Mouse (Mus musculus) C2C12 (cell line): ENCODE data around the gene Ctbp1. TPM values are rescaled to one million over a fixed set of nuclear protein-coding genes. Genes with fewer than 3 reads are reported as not detected.

Experiments used
- H3K27me3 ChIP-seq: one replicate; pipeline ENCODE4 v1.6.1; 2011; ENCODE audit not compliant: control insufficient read depth, insufficient read depth, insufficient read length
- H3K36me3 ChIP-seq: one replicate; pipeline ENCODE4 v1.6.1; 2011; ENCODE audit not compliant: control insufficient read depth, insufficient read depth
- H3K4me3 ChIP-seq: one replicate; pipeline ENCODE4 v1.5.1; 2011; ENCODE audit warnings: mild to moderate bottlenecking, control low read depth; ENCODE audit not compliant: poor library complexity, insufficient read depth, severe bottlenecking
- H3K79me2 ChIP-seq: one replicate; pipeline ENCODE4 v1.6.1; 2011; ENCODE audit not compliant: control insufficient read depth, insufficient read depth
- H3K79me3 ChIP-seq: one replicate; pipeline ENCODE4 v1.6.1; 2011; ENCODE audit warnings: low read depth, control low read depth
- H3ac ChIP-seq: one replicate; pipeline ENCODE3; 2011; ENCODE audit warnings: low read depth; ENCODE audit not compliant: control insufficient read depth, insufficient read length
- CEBPB ChIP-seq: IDR thresholded peaks from one replicate; pipeline ENCODE4 v1.6.1; 2011; ENCODE audit warnings: low read depth, mild to moderate bottlenecking, control low read depth, moderate library complexity
- CTCF ChIP-seq: IDR thresholded peaks from one replicate; pipeline ENCODE4 v1.5.1; 2011; ENCODE audit not compliant: control insufficient read depth, insufficient read depth, insufficient read length
- FOSL1 ChIP-seq: IDR thresholded peaks from one replicate; pipeline ENCODE4 v1.8.0; 2011; ENCODE audit warnings: mild to moderate bottlenecking, low read length; ENCODE audit not compliant: poor library complexity, insufficient read depth, severe bottlenecking
- MAX ChIP-seq: IDR thresholded peaks from one replicate; pipeline ENCODE4 v1.6.1; 2011; ENCODE audit warnings: mild to moderate bottlenecking, control low read depth
- MYOD1 ChIP-seq: IDR thresholded peaks from one replicate; pipeline ENCODE4 v1.6.1; 2011; ENCODE audit warnings: low read depth; ENCODE audit not compliant: control insufficient read depth, insufficient read length
- MYOG ChIP-seq: IDR thresholded peaks from one replicate; pipeline ENCODE4 v1.6.1; 2011; ENCODE audit not compliant: control insufficient read depth, insufficient read length; ENCODE audit errors: extremely low read depth
- USF1 ChIP-seq: IDR thresholded peaks from one replicate; pipeline ENCODE4 v1.6.1; 2011; ENCODE audit warnings: low read depth, mild to moderate bottlenecking, control low read depth, moderate library complexity
- polyA plus RNA-seq: library from polyadenylated mRNA; unstranded; fragments of >200 nt; fragmentation: generic; extraction: Trizol; gene quantifications from one replicate; pipeline ENCODE4 v1.2.1, GENCODE M21; 2012; ENCODE audit warnings: missing spikeins

The Ctbp1 gene
- polyA plus RNA-seq, 1 experiment = 242 TPM

DNA sequence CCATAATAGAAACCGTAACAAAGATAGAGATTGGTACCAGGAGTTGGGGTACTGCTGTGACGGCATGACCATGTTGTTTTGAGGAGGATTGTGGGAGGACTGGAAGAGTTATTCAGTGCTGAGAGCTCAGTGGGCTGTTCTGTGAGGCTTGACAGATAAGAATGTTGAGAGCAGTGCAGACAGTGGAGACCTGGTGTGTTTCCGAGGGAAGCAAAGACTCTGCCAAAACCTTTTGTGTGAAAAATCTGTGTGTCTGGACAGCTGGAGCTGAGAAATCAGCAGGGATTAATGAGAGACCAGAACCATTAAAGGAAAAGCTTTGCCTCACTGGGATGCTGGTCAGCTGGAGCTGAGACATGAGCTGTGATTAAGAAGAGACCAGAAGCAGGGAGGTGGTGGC, 34.9 kb downstream of the Ctbp1 start:
- Histone ChIP-seq H3K79me3 (no peaks in the 10 kb centered on the region), H3K27me3 (no peaks in the 10 kb centered on the region), H3K4me3 (no peak overlapping the region), H3K79me2 (no peaks in the 10 kb centered on the region), H3ac (no peak overlapping the region), H3K36me3 (peaks cover 4% of the 10 kb centered on the region)
- no peak for TF ChIP-seq CEBPB
- TF ChIP-seq CTCF = no peak
- no peak for TF ChIP-seq MYOG
- no peak for TF ChIP-seq MAX
- no peak for TF ChIP-seq MYOD1
- no peak for TF ChIP-seq USF1
- no peak for TF ChIP-seq FOSL1

DNA sequence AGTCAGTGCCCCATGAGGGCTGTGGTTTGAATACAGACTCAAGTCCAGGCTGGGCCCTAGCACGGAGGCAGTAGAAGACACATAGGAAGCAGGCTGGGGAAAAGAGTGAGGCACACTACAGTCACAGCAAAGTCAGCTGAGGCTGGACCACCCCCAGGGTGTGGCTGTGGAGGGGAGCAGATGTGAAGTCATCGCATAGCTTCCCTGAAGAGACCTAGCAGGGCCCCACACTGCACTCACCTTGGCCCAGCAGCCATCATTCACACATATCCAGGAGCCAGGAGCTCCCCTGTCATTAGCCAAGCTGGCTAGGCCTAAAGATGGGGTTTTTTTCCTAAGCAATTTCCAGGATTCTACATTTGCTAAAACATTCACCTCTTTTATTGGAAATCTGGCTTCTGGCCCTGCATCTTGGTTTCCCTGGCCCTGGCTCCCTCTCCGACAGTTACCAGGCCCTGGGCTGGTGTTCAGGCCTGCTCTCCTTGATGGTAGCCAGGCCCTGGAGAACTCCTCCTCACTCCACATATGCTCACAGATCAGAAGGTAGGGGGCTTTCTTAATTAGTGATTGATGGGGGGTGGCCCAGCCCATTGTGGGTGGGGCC, 35.6 kb downstream of the Ctbp1 start:
- Histone ChIP-seq H3ac (no peak overlapping the region), H3K36me3 (no peaks in the 10 kb centered on the region), H3K79me2 (no peaks in the 10 kb centered on the region), H3K79me3 (no peaks in the 10 kb centered on the region), H3K27me3 (no peaks in the 10 kb centered on the region), H3K4me3 (no peak overlapping the region)
- TF ChIP-seq CTCF (no peak), USF1 (no peak)

DNA sequence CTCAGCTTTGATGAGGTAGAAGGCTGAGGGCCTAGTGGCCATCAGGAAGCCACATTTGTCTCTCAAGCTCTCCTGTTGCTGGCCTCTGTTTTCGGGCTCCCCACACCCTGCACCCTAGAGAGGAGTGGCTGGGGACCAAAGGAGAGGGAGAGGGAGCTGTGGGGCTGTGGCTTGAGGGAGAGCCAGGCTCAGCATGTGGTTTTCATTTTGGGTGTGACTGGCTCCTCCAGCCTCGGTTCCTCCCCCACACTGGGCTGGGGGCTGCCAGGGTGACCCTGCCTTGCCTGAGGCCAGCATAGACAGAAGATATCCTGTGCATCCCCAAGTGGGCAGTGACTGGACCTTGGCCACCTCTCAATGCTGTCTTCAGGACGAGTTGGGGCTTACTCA, 36.5 kb downstream of the Ctbp1 start:
- no peaks in the 10 kb centered on the region for H3K79me2 ChIP-seq
- H3K79me3 ChIP-seq = no peaks in the 10 kb centered on the region
- no peaks in the 10 kb centered on the region for H3K27me3 ChIP-seq
- TF ChIP-seq FOSL1 (no peak), USF1 (no peak), CTCF (no peak), MAX (no peak), CEBPB (no peak), MYOD1 (no peak), MYOG (no peak)
- H3K4me3 ChIP-seq = no peak overlapping the region
- H3ac ChIP-seq = no peak overlapping the region
- H3K36me3 ChIP-seq = no peaks in the 10 kb centered on the region

DNA sequence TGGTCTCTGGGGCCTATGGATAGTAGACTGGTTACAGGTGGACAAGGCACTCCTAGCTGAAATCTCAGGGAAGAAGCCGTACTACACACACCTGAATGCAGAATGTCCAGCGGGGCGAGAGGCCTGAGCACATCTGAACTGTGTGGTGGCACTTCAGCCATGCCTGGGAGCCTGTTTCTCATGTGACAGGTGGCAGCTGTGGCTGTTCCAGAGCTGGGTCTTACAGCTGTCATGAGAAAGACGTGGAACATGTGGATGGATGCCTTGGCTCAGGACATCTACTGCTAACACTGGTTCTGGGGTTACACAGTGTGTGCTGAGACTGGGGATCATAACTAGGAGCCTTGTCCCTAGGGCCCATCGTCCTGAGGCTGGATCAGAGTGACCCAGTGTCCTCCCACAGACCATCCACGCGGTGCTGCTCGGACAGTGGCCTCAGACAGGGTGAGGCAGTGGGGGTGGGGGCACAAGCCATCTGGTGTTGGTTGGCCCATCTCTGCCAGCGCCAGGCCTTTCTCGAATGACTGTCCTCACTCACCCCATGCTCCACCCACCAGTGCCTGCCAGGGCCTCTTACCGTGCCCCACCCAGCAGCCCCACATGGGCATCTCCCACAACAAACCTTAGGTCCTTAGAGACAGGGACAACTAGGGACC, 37.1 kb downstream of the Ctbp1 start:
- H3K4me3 ChIP-seq = no peak overlapping the region
- TF ChIP-seq MYOD1 (no peak), USF1 (no peak), CEBPB (no peak), CTCF (no peak), MYOG (no peak), MAX (no peak), FOSL1 (no peak)
- no peaks in the 10 kb centered on the region for H3K36me3 ChIP-seq
- no peaks in the 10 kb centered on the region for H3K79me3 ChIP-seq
- no peaks in the 10 kb centered on the region for H3K79me2 ChIP-seq
- H3ac ChIP-seq = no peak overlapping the region
- no peaks in the 10 kb centered on the region for H3K27me3 ChIP-seq

DNA sequence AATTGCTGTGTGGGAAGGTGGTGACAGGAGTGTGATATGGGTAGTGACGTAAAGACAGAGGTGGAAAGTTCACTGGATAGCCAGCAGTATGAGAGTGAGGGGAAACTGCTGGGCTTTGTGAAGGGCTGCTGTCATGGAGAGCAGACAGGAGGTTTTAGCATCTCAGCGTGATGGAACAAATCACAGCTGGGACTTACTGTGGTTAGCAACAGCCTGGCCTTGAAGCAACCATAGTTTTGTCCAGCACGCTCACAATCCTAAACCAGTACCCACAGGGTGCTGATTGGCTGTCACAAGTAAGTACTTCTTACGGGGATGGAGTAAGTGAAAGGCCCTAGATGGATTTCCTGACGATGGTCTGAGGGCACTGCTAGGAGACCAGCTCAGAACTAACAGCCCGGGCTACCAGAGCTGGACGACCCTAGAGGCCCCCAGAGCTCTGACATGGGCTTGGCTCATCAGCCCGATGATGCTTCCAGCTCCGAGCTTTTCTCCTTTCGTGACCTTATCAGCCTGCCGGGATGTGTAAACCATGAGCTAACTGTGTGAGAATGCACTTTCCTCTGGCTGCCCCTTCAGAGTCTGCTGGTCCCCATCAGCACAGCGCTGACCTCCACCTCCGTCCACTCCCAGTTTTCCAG, 40.3 kb downstream of the Ctbp1 start:
- TF ChIP-seq MYOD1 = no peak
- no peak for TF ChIP-seq CTCF
- TF ChIP-seq CEBPB = no peak
- H3ac ChIP-seq = no peak overlapping the region

DNA sequence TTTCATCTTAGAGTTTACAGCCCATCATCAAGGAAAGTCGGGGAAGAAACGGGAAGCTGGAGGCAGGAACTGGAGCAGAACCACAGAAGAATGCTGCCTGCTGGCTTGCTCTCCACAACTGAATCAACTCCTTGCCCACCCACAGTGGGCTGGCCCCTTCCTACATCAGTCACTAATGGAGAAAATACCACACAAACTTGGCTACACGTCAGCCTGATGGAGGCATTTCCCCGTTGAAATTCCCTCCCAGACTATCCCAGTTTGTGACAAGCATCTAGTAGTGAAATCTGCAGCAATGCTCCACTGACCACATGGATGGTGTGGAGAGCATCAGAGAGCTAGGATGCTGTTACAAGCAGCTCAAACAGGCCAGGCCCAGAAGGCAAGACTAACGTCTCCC, 42.0 kb downstream of the Ctbp1 start:
- no peak overlapping the region for H3ac ChIP-seq
- H3K79me3 ChIP-seq = no peaks in the 10 kb centered on the region
- no peaks in the 10 kb centered on the region for H3K79me2 ChIP-seq
- TF ChIP-seq CTCF = no peak
- no peak for TF ChIP-seq USF1
- no peak for TF ChIP-seq MAX
- TF ChIP-seq MYOD1 = no peak
- TF ChIP-seq FOSL1 = no peak
- no peak for TF ChIP-seq CEBPB
- no peak for TF ChIP-seq MYOG
- no peak overlapping the region for H3K4me3 ChIP-seq
- peaks cover 4% of the 10 kb centered on the region for H3K27me3 ChIP-seq
- H3K36me3 ChIP-seq = no peaks in the 10 kb centered on the region

More for the DNA sequence above, 40.3 kb downstream of the Ctbp1 start:
- H3K79me2 ChIP-seq = no peaks in the 10 kb centered on the region
- H3K36me3 ChIP-seq = no peaks in the 10 kb centered on the region
- H3K79me3 ChIP-seq = no peaks in the 10 kb centered on the region
- H3K4me3 ChIP-seq = no peak overlapping the region
- peaks cover 2% of the 10 kb centered on the region for H3K27me3 ChIP-seq
